Mouse (Mus musculus) spleen, postnatal 14 days (tissue): ENCODE data around the gene Slf1.
A peak's percentile ranks its signal among the peaks of the same experiment; 100 is the strongest.
"Not testable (repeated sequence)": the region's sequence is repeated elsewhere in the genome, so short reads cannot be mapped to it uniquely, and the experiment has no call there.

Source experiments
- DNase-seq, 2 experiments: peaks; one replicate each; pipeline ENCODE4 v3.0.0; 2021 to 2022; ENCODE audit warnings: low spot score in 2 of 2

The Slf1 gene

DNA sequence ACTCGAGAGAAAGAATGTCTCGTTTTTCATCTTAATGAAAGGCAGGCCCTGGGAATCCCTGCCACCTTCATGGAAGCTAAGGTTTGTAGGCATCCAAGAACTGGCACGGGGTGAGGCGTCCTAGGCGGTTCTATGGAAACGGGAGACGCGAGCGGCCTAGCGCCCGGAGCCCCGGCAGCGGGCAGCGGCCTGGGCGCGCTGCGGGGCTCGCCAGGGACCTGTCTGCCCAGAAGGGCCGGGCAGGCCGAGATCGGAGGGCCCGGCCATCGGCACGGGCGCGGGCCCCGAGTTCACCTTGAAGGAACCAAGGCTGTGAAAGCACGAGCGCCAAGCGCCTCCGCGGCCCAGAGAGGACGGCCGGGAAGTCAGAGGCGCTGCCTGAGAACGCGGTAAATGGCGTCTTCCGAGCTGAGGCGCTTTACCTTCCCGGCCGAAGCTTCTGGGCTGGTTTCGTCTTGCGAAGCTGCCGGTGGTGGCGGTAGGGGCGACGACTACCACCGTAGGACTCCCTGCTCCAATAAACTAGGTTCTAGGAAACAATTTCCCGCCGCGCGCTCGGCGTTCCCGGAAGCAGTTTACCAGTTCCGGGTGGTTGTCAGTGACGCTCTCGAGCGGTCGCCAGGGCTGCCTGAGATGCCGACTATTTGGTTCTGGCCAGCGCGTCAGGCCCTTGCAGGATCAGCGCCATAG lies at the start of gene Slf1, which contains the start of gene 2210408I21Rik:
TSS of gene Slf1 (minus strand) at position 543 of the 690 bp plus-strand sequence.
TSS of gene 2210408I21Rik (plus strand) at position 610 of the 690 bp plus-strand sequence.
- peak; percentile 61 to 70 for DNase-seq

GRCm38 (mm10) chr13:77177931-77178330 lies 42.7 kb upstream of the Slf1 start:
- no peak for DNase-seq

GRCm38 (mm10) chr13:77140890-77141289 lies 5.6 kb upstream of the Slf1 start:
- no peak for DNase-seq

DNA sequence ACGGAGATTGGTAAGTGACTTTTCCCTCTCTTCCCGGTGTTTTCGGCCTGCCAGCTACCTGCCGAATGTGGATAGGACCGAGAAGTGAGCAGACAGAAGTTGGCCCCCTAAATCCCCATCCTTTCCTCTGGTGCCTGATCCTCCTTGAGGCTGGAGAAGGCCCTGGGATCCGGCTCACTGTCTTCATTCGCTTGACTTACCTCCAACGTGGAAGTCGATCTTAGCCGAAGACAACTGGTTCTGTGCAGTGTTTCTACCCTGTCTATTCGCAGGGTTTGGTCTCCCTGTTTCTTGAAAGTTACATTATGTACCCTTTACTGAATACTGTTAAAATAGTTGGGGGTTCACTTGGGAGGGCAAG lies 328 bp upstream of the Slf1 start:
- no peak for DNase-seq

GRCm38 (mm10) chr13:77131132-77131531 lies 4.1 kb downstream of the Slf1 start:
- DNase-seq: no peak

GRCm38 (mm10) chr13:77128240-77128639 lies 7.0 kb downstream of the Slf1 start:
- DNase-seq: no peak

- DNase-seq: no peak
Observed at GRCm38 (mm10) chr13:77125159-77125558, 10.1 kb downstream of the Slf1 start.

- no peak for DNase-seq
Observed at GRCm38 (mm10) chr13:77118695-77119094, 16.6 kb downstream of the Slf1 start.

DNA sequence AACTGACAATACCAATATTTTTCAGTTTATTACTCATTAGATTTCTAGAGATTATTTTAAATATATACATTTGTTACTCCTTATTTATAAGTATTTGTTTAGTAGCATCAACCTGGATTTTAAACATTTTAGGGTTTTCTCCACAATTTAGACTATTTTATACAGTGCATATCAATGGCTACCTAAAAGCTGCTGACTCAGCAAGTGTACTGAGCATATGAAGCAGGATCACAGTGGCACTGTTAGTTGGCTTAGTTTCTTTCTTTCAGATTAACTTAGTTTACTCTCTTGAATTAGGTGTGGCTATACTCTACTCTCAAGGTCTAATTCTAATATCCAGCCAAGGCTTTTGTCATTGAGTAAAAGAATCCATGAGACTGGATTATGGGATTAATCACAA lies 27.5 kb downstream of the Slf1 start:
- DNase-seq: no peak

DNA sequence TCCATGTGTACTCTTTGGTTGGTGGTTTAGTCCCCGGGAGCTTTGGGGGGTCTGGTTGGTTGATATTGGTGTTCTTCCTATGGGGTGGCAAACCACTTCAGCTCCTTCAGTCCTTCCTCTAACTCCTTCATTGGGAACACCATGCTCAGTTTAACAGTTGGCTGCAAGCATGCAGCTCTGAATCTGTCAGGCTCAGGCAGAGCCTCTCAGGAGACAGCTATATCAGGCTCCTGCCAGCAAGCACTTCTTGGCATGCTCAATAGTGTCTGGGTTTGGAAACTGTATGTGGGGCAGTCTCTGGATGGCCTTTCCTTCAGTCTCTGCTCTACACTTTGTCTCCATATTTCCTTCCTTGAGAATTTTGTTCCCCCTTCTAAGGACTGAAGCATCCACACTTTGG lies 42.4 kb downstream of the Slf1 start:
- DNase-seq: not testable (repeated sequence)

- no peak for DNase-seq
Observed at GRCm38 (mm10) chr13:77072030-77072429, 63.2 kb downstream of the Slf1 start.

DNA sequence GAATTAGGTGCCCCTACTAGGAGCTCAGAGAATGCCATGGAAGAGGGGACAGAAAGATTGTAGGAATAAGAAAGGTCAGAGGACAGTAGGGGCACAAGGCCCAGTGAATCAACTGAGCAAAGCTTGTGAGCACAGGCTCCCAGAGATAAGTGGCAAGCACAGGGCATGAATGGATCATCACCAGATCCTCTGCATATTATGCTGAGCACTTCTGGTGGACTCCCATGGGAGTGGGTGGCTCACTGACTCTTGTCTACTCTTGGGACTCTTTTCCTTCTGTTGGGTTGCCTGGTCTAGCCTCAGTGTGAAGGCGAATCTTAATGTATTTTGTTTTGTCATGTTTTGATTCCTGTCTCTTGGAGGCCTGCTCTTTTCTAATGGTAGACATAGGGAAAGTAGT lies 66.4 kb downstream of the Slf1 start:
- DNase-seq: no peak

- DNase-seq: no peak
Observed at GRCm38 (mm10) chr13:77063221-77063620, 72.1 kb downstream of the Slf1 start.

- DNase-seq: no peak
Observed at GRCm38 (mm10) chr13:77049736-77050135, 85.5 kb downstream of the Slf1 start.

DNA sequence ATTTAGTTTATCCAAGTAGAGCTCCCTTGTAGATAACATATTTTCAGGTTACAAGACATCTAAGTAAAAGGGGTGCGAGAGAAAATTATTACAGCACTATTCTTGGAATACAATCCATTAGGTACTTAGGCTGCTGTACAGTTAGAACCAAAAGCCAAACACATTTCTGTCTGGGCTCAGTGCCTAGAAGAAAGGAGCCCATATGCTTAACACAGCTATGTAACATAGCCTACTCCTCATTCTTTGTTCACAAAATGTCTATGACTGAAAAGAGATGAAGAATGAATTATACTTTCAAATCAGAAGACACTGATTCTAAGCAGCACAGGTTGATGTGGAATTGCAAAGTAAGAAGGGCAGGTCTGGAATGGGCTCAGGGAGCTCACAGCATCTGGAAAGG lies 86.8 kb downstream of the Slf1 start:
- DNase-seq: no peak

GRCm38 (mm10) chr13:77047179-77047931 lies 87.9 kb downstream of the Slf1 start:
- no peak for DNase-seq

DNA sequence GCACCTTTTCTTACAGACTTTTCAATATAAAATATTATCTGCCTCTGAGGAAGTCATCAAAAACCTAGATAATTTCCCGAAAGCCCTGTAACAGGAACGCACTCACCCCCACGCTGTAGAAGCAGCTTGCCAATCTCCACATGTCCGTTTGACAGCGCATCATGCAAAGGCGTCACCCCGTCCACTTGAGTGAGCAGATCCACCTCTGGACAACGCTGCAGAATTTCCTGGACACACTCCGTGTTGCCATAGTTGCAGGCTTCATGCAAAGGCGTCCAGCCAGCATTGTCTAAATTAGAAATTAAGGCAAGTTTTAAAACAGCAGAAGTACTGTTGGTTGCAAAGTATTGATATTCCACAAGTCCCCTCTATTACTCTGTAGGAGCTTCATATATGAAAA lies 88.9 kb downstream of the Slf1 start:
- DNase-seq: no peak

DNA sequence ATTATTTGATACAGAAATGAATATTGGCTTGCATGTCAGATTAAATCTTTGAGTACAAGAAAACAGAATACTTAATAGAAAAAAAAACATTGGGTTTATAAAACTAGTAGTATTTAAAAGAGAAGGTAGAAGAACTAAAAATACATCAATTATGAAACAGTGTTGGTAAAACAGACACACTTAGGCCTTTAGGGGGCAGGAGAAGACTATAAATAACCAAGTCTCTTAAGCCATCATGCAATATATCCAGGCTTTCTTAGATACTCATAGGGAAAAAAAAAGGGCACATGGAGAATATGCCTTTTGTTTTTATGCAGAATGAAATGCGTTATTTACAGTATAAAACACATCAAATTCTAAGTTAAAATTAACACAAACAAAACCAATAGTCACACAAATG lies 89.9 kb downstream of the Slf1 start:
- no peak for DNase-seq

DNA sequence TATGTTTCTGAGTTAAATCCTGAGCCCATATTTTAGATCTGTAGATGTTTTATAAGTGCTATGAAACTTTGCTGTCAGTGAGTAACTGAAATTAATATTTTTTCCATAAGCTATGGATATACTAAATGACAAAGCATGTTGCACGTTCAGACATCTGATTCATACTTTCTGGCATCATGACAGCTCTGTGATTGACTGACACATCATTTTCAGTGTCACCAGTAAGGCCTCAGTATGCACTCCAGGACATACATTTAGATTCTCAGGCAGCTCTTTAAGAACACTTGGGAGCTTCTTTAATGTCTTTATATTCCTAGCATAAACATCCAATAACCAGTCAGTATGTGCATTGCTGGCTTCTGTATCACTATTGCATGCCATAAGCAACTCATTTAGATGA lies 91.9 kb downstream of the Slf1 start:
- DNase-seq: no peak

DNA sequence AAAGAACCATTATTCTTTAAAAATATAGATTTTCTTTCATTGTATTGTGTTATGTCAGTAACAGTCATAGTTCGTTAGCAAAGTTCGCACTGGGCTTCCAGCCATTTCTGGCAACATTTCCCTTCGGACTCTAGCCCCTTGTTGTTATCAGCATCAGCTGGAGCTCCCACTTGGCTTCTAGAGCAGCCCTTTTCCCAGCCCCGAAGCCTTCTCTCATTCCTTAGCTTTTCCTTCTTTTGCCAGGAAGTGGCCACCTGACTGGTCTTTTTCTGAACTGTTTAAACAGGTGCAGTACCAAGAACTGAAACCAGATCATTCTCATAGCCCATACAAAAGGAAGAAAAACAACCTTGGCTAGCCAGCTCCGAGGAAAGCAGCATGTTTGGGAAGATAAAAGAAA lies 105.7 kb downstream of the Slf1 start:
- no peak for DNase-seq

DNA sequence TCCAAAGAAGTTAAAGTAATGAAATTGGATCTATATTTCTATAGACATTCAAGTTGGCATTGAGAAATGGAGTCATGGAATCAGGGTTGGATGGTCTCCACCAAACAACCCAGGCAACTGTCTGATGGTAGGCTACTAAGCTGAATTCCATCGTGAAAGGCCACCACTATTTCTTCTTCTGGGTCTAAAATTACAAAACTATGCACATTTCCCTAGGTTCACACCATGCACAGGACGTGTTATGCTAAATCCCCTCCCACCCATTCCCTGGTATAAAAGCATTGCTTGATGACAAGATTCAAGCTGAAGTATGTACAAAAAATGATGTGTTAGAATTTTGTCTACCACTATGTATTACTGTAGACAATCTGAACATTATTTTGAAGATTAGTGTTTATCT lies 116.4 kb downstream of the Slf1 start:
- no peak for DNase-seq

GRCm38 (mm10) chr13:77003684-77004083 lies 131.6 kb downstream of the Slf1 start:
- DNase-seq: no peak

GRCm38 (mm10) chr13:77002628-77003027 lies 132.6 kb downstream of the Slf1 start:
- DNase-seq: no peak
